Mouse (Mus musculus) midbrain, embryonic 12.5 days (tissue): ENCODE measurements around the gene 4921504E06Rik. TPM values are rescaled to one million over a fixed set of nuclear protein-coding genes. Genes with fewer than 3 reads are reported as not detected.

Experiments used
- polyA plus RNA-seq: library from polyadenylated mRNA; unstranded; fragments of >200 nt; fragmentation: Nextera tagmentation; extraction: Ambion mirVana; gene quantifications from 2 replicates; pipeline ENCODE4 v1.2.1, GENCODE M21; 2016

Gene 4921504E06Rik
- polyA plus RNA-seq, 1 experiment from 2014 or later, result not detected

Other genes starting within 250 kb of the 4921504E06Rik start
- gene Msrb2, start 182.5 kb downstream of the 4921504E06Rik start, polyA plus RNA-seq, result 6.6 and 10.5 TPM in 2 replicates
- gene Ptf1a, start 108.3 kb downstream of the 4921504E06Rik start, polyA plus RNA-seq, result 0.45 and 1.8 TPM in 2 replicates
- 1.4 and 1.6 TPM in 2 replicates for gene Otud1, start 103.8 kb upstream of the 4921504E06Rik start, polyA plus RNA-seq